Mouse (Mus musculus) lung, postnatal 0 days (tissue): ENCODE measurements around the gene Eml6.

Experiments
- CTCF ChIP-seq: IDR thresholded peaks from 2 replicates; pipeline ENCODE4 v1.5.1; 2016; ENCODE audit warnings: antibody characterized with exemption, mild to moderate bottlenecking
- EP300 ChIP-seq: IDR thresholded peaks from 2 replicates; pipeline ENCODE4 v1.6.1; 2016; ENCODE audit warnings: antibody characterized with exemption, mild to moderate bottlenecking, control low read depth

GRCm38 (mm10) chr11:29788499-29788898 lies 237.3 kb downstream of the Eml6 start:
- TF ChIP-seq CTCF (no peak), EP300 (no peak)
